Mouse (Mus musculus) adipocyte (in vitro differentiated cells): ENCODE results near the gene Uevld.
A peak's percentile ranks its signal among the peaks of the same experiment; 100 is the strongest.
"Not testable (repeated sequence)": the region's sequence is repeated elsewhere in the genome, so short reads cannot be mapped to it uniquely, and the experiment has no call there.

Source experiments
- DNase-seq: peaks from one replicate; pipeline ENCODE4 v3.0.0-alpha.2; 2016; ENCODE audit warnings: low spot score

Gene Uevld

GRCm38 (mm10) chr7:46969898-46970297 is 11.6 kb upstream of the Uevld start:
- DNase-seq = no peak

- DNase-seq = no peak
Measured at GRCm38 (mm10) chr7:46964070-46964469, 5.7 kb upstream of the Uevld start.

GRCm38 (mm10) chr7:46962806-46963618 is 4.7 kb upstream of the Uevld start:
- DNase-seq = peak; percentile 78

GRCm38 (mm10) chr7:46962132-46962531 is 3.8 kb upstream of the Uevld start:
- peak; percentile 78 for DNase-seq

- DNase-seq = no peak
Measured at GRCm38 (mm10) chr7:46960991-46961390, 2.7 kb upstream of the Uevld start.

- no peak for DNase-seq
Measured at GRCm38 (mm10) chr7:46958853-46959252, 526 bp upstream of the Uevld start.

- DNase-seq = peak; percentile 29
Measured at GRCm38 (mm10) chr7:46935847-46936246, 22.5 kb downstream of the Uevld start.

GRCm38 (mm10) chr7:46934788-46935187 is 23.5 kb downstream of the Uevld start:
- DNase-seq = no peak

- no peak for DNase-seq
Measured at GRCm38 (mm10) chr7:46931370-46931769, 27.0 kb downstream of the Uevld start.

- DNase-seq = no peak
Measured at GRCm38 (mm10) chr7:46928291-46928690, 30.0 kb downstream of the Uevld start.

- no peak for DNase-seq
Measured at GRCm38 (mm10) chr7:46922075-46922474, 36.3 kb downstream of the Uevld start.

- DNase-seq = peak; percentile 78
Measured at GRCm38 (mm10) chr7:46919551-46920176, 38.7 kb downstream of the Uevld start, which contains the start of gene Tsg101. Gene Tsg101 (minus strand): TSS chr7:46919969.

- peak; percentile 10 for DNase-seq
Measured at GRCm38 (mm10) chr7:46918678-46919371, 39.5 kb downstream of the Uevld start.

- DNase-seq = no peak
Measured at GRCm38 (mm10) chr7:46916376-46916775, 42.0 kb downstream of the Uevld start.

- no peak for DNase-seq
Measured at GRCm38 (mm10) chr7:46911250-46911649, 47.1 kb downstream of the Uevld start.

- no peak for DNase-seq
Measured at GRCm38 (mm10) chr7:46899343-46899742, 59.0 kb downstream of the Uevld start.

- DNase-seq = no peak
Measured at GRCm38 (mm10) chr7:46895511-46895910, 62.8 kb downstream of the Uevld start.

- DNase-seq = no peak
Measured at GRCm38 (mm10) chr7:46883304-46883703, 75.0 kb downstream of the Uevld start.

- not testable (repeated sequence) for DNase-seq
Measured at GRCm38 (mm10) chr7:46881941-46882340, 76.4 kb downstream of the Uevld start.

GRCm38 (mm10) chr7:46880992-46881391 is 77.3 kb downstream of the Uevld start:
- no peak for DNase-seq

- DNase-seq = no peak
Measured at GRCm38 (mm10) chr7:46879851-46880250, 78.5 kb downstream of the Uevld start.

GRCm38 (mm10) chr7:46877255-46877654 is 81.1 kb downstream of the Uevld start:
- DNase-seq = no peak

GRCm38 (mm10) chr7:46876841-46877240 is 81.5 kb downstream of the Uevld start:
- DNase-seq = no peak
